Mouse (Mus musculus): ENCODE data around the gene Esyt1.
A peak's percentile ranks its signal among the peaks of the same experiment; 100 is the strongest.
"Not testable (repeated sequence)": the region's sequence is repeated elsewhere in the genome, so short reads cannot be mapped to it uniquely, and the experiment has no call there.

Gene Esyt1

GRCm38 (mm10) chr10:128525671-128526308, at the start of gene Esyt1:
Gene Esyt1, minus strand, starts transcription at chr10:128525871.
- DNase-seq (ENCODE audit: low read depth, low spot score) = peak; percentile 91

- DNase-seq (ENCODE audit: low read depth, low spot score) = no peak
Measured at GRCm38 (mm10) chr10:128575063-128575462, 49.4 kb upstream of the Esyt1 start.

- DNase-seq (ENCODE audit: low read depth, low spot score) = peak; percentile 92
Measured at GRCm38 (mm10) chr10:128565788-128566531, 40.3 kb upstream of the Esyt1 start, which contains the start of gene Pa2g4. Gene Pa2g4, minus strand, starts transcription at chr10:128565987.

- DNase-seq (ENCODE audit: low read depth, low spot score) = no peak
Measured at GRCm38 (mm10) chr10:128565206-128565787, 39.6 kb upstream of the Esyt1 start.

- DNase-seq (ENCODE audit: low read depth, low spot score) = no peak
Measured at GRCm38 (mm10) chr10:128563544-128563943, 37.9 kb upstream of the Esyt1 start.

GRCm38 (mm10) chr10:128556963-128557362, 31.3 kb upstream of the Esyt1 start:
- no peak for DNase-seq (ENCODE audit: low read depth, low spot score)

- no peak for DNase-seq (ENCODE audit: low read depth, low spot score)
Measured at GRCm38 (mm10) chr10:128556286-128556685, 30.6 kb upstream of the Esyt1 start.

GRCm38 (mm10) chr10:128555567-128555966, 29.9 kb upstream of the Esyt1 start:
- DNase-seq (ENCODE audit: low read depth, low spot score) = not testable (repeated sequence)

- not testable (repeated sequence) for DNase-seq (ENCODE audit: low read depth, low spot score)
Measured at GRCm38 (mm10) chr10:128550144-128550823, 24.6 kb upstream of the Esyt1 start.

GRCm38 (mm10) chr10:128549682-128550057, 24.0 kb upstream of the Esyt1 start:
- not testable (repeated sequence) for DNase-seq (ENCODE audit: low read depth, low spot score)

GRCm38 (mm10) chr10:128548947-128549681, 23.4 kb upstream of the Esyt1 start, which contains the start of gene Rpl41:
Gene Rpl41, minus strand, starts transcription at chr10:128549305.
- peak; percentile 93 for DNase-seq (ENCODE audit: low read depth, low spot score)

- DNase-seq (ENCODE audit: low read depth, low spot score) = not testable (repeated sequence)
Measured at GRCm38 (mm10) chr10:128548051-128548791, 22.6 kb upstream of the Esyt1 start.

- DNase-seq (ENCODE audit: low read depth, low spot score) = peak; percentile 94
Measured at GRCm38 (mm10) chr10:128547361-128548032, 21.8 kb upstream of the Esyt1 start, which contains the start of gene Zc3h10. Gene Zc3h10, minus strand, starts transcription at chr10:128547774.

- DNase-seq (ENCODE audit: low read depth, low spot score) = no peak
Measured at GRCm38 (mm10) chr10:128546787-128547186, 21.1 kb upstream of the Esyt1 start.

GRCm38 (mm10) chr10:128546361-128546760, 20.7 kb upstream of the Esyt1 start:
- DNase-seq (ENCODE audit: low read depth, low spot score) = peak; percentile 60

- no peak for DNase-seq (ENCODE audit: low read depth, low spot score)
Measured at GRCm38 (mm10) chr10:128545570-128545898, 19.9 kb upstream of the Esyt1 start.

GRCm38 (mm10) chr10:128544674-128545569, 19.3 kb upstream of the Esyt1 start:
- DNase-seq (ENCODE audit: low read depth, low spot score) = no peak

GRCm38 (mm10) chr10:128544151-128544657, 18.5 kb upstream of the Esyt1 start:
- DNase-seq (ENCODE audit: low read depth, low spot score) = no peak

- DNase-seq (ENCODE audit: low read depth, low spot score) = no peak
Measured at GRCm38 (mm10) chr10:128543100-128543499, 17.4 kb upstream of the Esyt1 start.
